Comparison of ENCODE assay signal across 11 mouse cellular contexts in genomic region chr3:42214624-42215276, GRCm38 (mm10).
DNase-seq lines count a peak whose midpoint lies in the region; ATAC-seq and TF ChIP-seq lines count a peak whose summit lies in the region.
"Had no signal": no experiment of that assay in that cellular context is flagged by ENCODE, and none has a peak within 500 bp of the region (broad histone marks: within the 10 kb centered on the region; RNA-seq: fewer than 3 reads in every experiment).

No protein-coding gene starts in this region.

- DNase-seq in forebrain, embryonic 11.5 days (ENCODE audit: low spot score): no peak
- no peak for DNase-seq in forebrain, embryonic 10.5 days (ENCODE audit: extremely low spot score, low spot score)
- peak; percentile 26 for DNase-seq in embryonic facial prominence, embryonic 14.5 days (ENCODE audit: low spot score)
- DNase-seq in frontal cortex, adult 2 months (ENCODE audit: extremely low spot score in 1 of 2, low spot score in 1 of 2): no peak
- DNase-seq in layer of hippocampus, adult 2 months (ENCODE audit: low spot score in 2 of 2): no peak
- no peak for DNase-seq in lung, postnatal 10 days
- DNase-seq: lung, embryonic 14.5 days; right cerebral cortex, postnatal 25 days had no signal

- 60% methylated on average over 10 of the region's 10 CpGs for whole genome bisulfite sequencing in forebrain, embryonic 11.5 days
- WGBS in forebrain, embryonic 10.5 days: 69% methylated on average over 10 of the region's 10 CpGs
- WGBS in embryonic facial prominence, embryonic 14.5 days: 58% methylated on average over 10 of the region's 10 CpGs
- WGBS in kidney, embryonic 14.5 days: 32% methylated on average over 10 of the region's 10 CpGs
- WGBS in neural tube, embryonic 12.5 days: 32% methylated on average over 10 of the region's 10 CpGs

- H3K36me3 ChIP-seq in forebrain, embryonic 11.5 days (ENCODE audit: control insufficient read depth, insufficient read depth, low read length): no peaks in the 10 kb centered on the region
- no peaks in the 10 kb centered on the region for H3K36me3 ChIP-seq in forebrain, embryonic 10.5 days (replicated peaks)
- no peaks in the 10 kb centered on the region for H3K36me3 ChIP-seq in embryonic facial prominence, embryonic 14.5 days (ENCODE audit: control insufficient read depth, insufficient read depth, low read length)
- no peaks in the 10 kb centered on the region for H3K36me3 ChIP-seq in kidney, embryonic 14.5 days (ENCODE audit: control insufficient read depth, insufficient read depth, low read length)
- no peaks in the 10 kb centered on the region for H3K36me3 ChIP-seq in neural tube, embryonic 12.5 days
- H3K36me3 ChIP-seq: embryonic facial prominence, embryonic 13.5 days had no signal

- H3K27me3 ChIP-seq in forebrain, embryonic 11.5 days (ENCODE audit: control insufficient read depth, insufficient read depth, low read length): no peaks in the 10 kb centered on the region
- no peaks in the 10 kb centered on the region for H3K27me3 ChIP-seq in forebrain, embryonic 10.5 days (ENCODE audit: poor library complexity, severe bottlenecking)
- no peaks in the 10 kb centered on the region for H3K27me3 ChIP-seq in embryonic facial prominence, embryonic 14.5 days (replicated peaks; ENCODE audit: control insufficient read depth, insufficient read depth, low read length)
- no peaks in the 10 kb centered on the region for H3K27me3 ChIP-seq in kidney, embryonic 14.5 days (ENCODE audit: control insufficient read depth, insufficient read depth, low read length)
- H3K27me3 ChIP-seq in neural tube, embryonic 12.5 days (replicated peaks): no peaks in the 10 kb centered on the region
- H3K27me3 ChIP-seq: embryonic facial prominence, embryonic 13.5 days had no signal

- no peaks in the 10 kb centered on the region for H3K9me3 ChIP-seq in forebrain, embryonic 11.5 days (ENCODE audit: control insufficient read depth, low read length)
- H3K9me3 ChIP-seq in forebrain, embryonic 10.5 days: no peaks in the 10 kb centered on the region
- H3K9me3 ChIP-seq in embryonic facial prominence, embryonic 14.5 days (ENCODE audit: control insufficient read depth, low read length): no peaks in the 10 kb centered on the region
- no peaks in the 10 kb centered on the region for H3K9me3 ChIP-seq in kidney, embryonic 14.5 days (ENCODE audit: control insufficient read depth, low read length)
- no peaks in the 10 kb centered on the region for H3K9me3 ChIP-seq in neural tube, embryonic 12.5 days
- H3K9me3 ChIP-seq: embryonic facial prominence, embryonic 13.5 days had no signal

- no peak overlapping the region for H3K4me3 ChIP-seq in forebrain, embryonic 11.5 days (ENCODE audit: low read depth, low read length)
- H3K4me3 ChIP-seq in forebrain, embryonic 10.5 days: no peak overlapping the region
- no peak overlapping the region for H3K4me3 ChIP-seq in embryonic facial prominence, embryonic 14.5 days (ENCODE audit: low read depth, low read length)
- no peak overlapping the region for H3K4me3 ChIP-seq in kidney, embryonic 14.5 days (ENCODE audit: low read length)
- no peak overlapping the region for H3K4me3 ChIP-seq in neural tube, embryonic 12.5 days
- H3K4me3 ChIP-seq in layer of hippocampus, adult 2 months: no peak overlapping the region
- H3K4me3 ChIP-seq: embryonic facial prominence, embryonic 13.5 days had no signal

- H3K4me2 ChIP-seq in forebrain, embryonic 11.5 days (ENCODE audit: low read depth, low read length, severe bottlenecking): no peak overlapping the region
- H3K4me2 ChIP-seq in embryonic facial prominence, embryonic 14.5 days (ENCODE audit: low read depth, low read length): no peak overlapping the region
- no peak overlapping the region for H3K4me2 ChIP-seq in kidney, embryonic 14.5 days (replicated peaks; ENCODE audit: low read depth, low read length)
- H3K4me2 ChIP-seq in neural tube, embryonic 12.5 days (replicated peaks): no peak overlapping the region
- H3K4me2 ChIP-seq: embryonic facial prominence, embryonic 13.5 days; lung, embryonic 14.5 days had no signal

- no peak for TF ChIP-seq CTCF in layer of hippocampus, adult 2 months (conservative IDR thresholded peaks at IDR 0.05)

- no peak overlapping the region for H3K9ac ChIP-seq in forebrain, embryonic 11.5 days (ENCODE audit: low read length)
- no peak overlapping the region for H3K9ac ChIP-seq in embryonic facial prominence, embryonic 14.5 days (ENCODE audit: low read depth, low read length)
- no peak overlapping the region for H3K9ac ChIP-seq in kidney, embryonic 14.5 days (ENCODE audit: low read depth, low read length)
- no peak overlapping the region for H3K9ac ChIP-seq in neural tube, embryonic 12.5 days
- H3K9ac ChIP-seq: embryonic facial prominence, embryonic 13.5 days; lung, embryonic 14.5 days had no signal

- 0 out of 2 replicates have a peak, but pooled peaks have one; percentile 42 for ATAC-seq in forebrain, embryonic 11.5 days (replicated peaks; ENCODE audit: low FRiP score)
- ATAC-seq in embryonic facial prominence, embryonic 14.5 days (ENCODE audit: low read depth): no peak
- peak; percentile 39; the same call in 1 of the 2 replicates for ATAC-seq in kidney, embryonic 14.5 days (ENCODE audit: low FRiP score, low TSS enrichment)
- ATAC-seq in neural tube, embryonic 12.5 days (ENCODE audit: low FRiP score, low read depth): 0 out of 2 replicates have a peak, but pooled peaks have one; percentile 33

- 0 out of 2 replicates have a peak, but pooled peaks cover 2% of the 10 kb centered on the region for H3K4me1 ChIP-seq in forebrain, embryonic 11.5 days (replicated peaks; ENCODE audit: control insufficient read depth, insufficient read depth, low read length)
- peaks cover 8% of the 10 kb centered on the region for H3K4me1 ChIP-seq in forebrain, embryonic 10.5 days
- no peaks in the 10 kb centered on the region for H3K4me1 ChIP-seq in embryonic facial prominence, embryonic 14.5 days (ENCODE audit: control insufficient read depth, insufficient read depth, low read length)
- no peaks in the 10 kb centered on the region for H3K4me1 ChIP-seq in kidney, embryonic 14.5 days (ENCODE audit: control insufficient read depth, insufficient read depth, low read length)
- H3K4me1 ChIP-seq in neural tube, embryonic 12.5 days: no peaks in the 10 kb centered on the region

- H3K27ac ChIP-seq in forebrain, embryonic 11.5 days (ENCODE audit: low read depth, low read length): no peak overlapping the region
- no peak overlapping the region for H3K27ac ChIP-seq in forebrain, embryonic 10.5 days
- H3K27ac ChIP-seq in embryonic facial prominence, embryonic 14.5 days (replicated peaks; ENCODE audit: low read depth, low read length): no peak overlapping the region; the same call in 1 of the 2 replicates
- H3K27ac ChIP-seq in kidney, embryonic 14.5 days (ENCODE audit: low read depth, low read length): no peak overlapping the region
- H3K27ac ChIP-seq in neural tube, embryonic 12.5 days: no peak overlapping the region
- H3K27ac ChIP-seq in layer of hippocampus, adult 2 months: no peak overlapping the region
- H3K27ac ChIP-seq: embryonic facial prominence, embryonic 13.5 days had no signal
